Mouse (Mus musculus) MN1 (cell line): ENCODE results near the gene Cobll1.

Experiments
- DNase-seq: peaks from one replicate; pipeline ENCODE4 v3.0.0-alpha.2; 2016; ENCODE audit warnings: low spot score

Gene Cobll1

DNA sequence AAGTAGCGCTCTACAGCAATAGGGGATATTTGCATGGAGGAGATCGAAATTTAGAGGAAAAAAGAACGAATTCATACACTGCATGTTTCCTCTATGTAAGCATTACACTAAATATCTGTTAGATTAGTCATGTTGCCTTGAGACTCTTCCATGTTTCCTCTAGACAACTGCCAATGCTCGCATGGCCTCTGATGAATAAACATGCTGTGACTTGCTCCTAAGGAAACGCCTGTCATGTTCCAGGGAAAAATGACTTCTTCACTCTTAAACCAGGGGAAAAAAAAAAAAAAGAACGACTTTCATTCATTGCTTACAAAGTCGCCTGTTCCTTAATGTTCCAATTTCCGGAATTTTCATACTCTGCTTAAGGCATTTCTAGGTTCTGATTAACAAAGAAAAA, 2.1 kb downstream of the Cobll1 start:
- DNase-seq = peak; percentile 17

DNA sequence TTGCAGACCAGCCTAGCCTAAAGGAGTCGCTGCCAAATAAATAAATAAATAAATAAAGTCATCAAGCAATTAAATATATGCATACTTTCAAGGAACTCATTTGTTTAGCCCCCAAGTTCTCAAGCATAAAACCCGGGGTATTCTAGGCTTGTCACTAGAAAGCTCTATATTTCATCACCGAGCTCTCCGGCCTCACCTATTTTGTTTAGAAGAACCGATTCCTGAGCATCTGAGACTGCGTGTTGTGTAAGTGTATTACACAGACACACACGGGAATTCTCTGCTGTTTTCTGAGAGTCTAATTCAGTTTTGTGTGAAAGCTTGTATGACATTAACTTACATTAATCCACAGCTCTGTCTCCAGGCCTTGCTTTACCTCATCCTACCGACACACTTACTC, 2.6 kb downstream of the Cobll1 start:
- DNase-seq = no peak

- DNase-seq = no peak
Observed at GRCm38 (mm10) chr2:65232756-65233535, 6.3 kb downstream of the Cobll1 start.

- no peak for DNase-seq
Observed at GRCm38 (mm10) chr2:65228426-65228825, 10.8 kb downstream of the Cobll1 start.

- DNase-seq = no peak
Observed at GRCm38 (mm10) chr2:65227898-65228290, 11.3 kb downstream of the Cobll1 start.

DNA sequence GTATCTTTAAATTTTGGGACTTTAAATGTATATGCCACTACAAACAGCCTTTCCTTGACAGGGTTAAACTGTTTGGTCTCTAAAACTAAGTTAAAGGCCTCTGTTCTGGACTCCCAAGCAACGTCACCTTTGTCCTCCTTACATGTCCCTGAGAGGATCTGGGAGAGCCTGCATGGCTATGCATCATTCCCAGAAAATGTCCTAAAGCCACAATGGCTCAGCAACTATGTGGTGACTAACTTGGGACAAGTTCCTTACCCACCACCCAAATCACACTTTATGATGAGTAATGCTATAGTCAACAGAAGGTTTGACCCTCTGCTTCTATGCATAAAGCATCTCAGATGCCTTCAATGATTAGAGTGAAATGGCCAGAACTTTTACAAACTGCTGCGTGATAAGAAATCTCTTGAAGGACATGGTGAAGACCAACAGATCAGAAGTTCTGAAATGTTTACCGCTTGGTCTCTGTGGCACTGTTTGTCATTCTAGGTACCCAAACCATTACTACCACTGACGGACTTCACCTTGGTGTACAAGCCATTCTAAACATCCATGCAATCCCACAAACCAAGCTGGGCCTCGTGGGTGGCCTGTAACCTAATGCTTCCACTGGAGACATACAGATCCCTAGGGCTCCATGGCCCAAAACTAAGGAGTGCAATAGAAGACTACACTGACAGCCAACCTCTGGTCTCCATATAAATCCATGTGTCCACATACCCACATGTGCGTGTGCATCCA, 11.9 kb downstream of the Cobll1 start:
- no peak for DNase-seq

DNA sequence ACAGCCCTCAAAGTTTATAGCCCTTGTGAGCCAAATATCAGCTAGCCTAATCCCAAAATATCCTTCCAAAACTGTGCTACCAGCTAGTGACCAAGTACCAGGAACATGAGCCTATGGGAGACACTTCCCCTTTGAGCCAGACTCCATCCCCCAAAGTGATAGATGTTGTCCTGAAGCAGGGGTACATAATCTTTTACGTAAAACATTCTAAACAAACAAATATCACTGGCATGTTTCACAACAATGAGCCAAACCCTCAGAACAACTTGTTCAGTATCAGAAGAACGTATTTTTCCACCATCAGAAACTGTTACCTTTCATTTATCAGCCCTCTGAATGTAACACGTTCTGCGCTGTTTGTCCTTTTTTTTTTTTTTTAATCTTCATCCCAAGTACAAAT, 12.7 kb downstream of the Cobll1 start:
- DNase-seq = no peak

- DNase-seq = no peak
Observed at GRCm38 (mm10) chr2:65223956-65224735, 15.1 kb downstream of the Cobll1 start.

GRCm38 (mm10) chr2:65223012-65223411, 16.2 kb downstream of the Cobll1 start:
- peak; percentile 66 for DNase-seq

GRCm38 (mm10) chr2:65221646-65222045, 17.6 kb downstream of the Cobll1 start:
- no peak for DNase-seq

DNA sequence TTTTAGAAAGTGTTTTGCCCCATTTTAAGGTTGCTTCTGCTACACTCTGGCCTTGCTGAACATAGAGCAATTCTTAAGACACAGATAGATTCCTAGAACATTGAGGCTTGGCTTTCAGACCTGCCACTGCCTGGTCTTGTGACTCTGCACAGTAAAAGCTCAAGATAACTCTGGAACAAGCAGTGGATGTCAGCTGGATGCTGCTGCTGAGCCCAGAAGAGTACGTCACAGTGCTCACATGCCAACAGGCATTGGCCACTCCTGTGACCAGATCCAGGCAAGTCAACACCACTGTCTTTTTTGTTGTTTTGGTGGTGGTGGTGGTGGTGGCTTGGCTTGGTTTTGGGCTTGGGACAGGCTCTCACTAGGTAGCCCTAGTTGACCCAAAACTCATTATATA, 18.6 kb downstream of the Cobll1 start:
- DNase-seq = no peak

DNA sequence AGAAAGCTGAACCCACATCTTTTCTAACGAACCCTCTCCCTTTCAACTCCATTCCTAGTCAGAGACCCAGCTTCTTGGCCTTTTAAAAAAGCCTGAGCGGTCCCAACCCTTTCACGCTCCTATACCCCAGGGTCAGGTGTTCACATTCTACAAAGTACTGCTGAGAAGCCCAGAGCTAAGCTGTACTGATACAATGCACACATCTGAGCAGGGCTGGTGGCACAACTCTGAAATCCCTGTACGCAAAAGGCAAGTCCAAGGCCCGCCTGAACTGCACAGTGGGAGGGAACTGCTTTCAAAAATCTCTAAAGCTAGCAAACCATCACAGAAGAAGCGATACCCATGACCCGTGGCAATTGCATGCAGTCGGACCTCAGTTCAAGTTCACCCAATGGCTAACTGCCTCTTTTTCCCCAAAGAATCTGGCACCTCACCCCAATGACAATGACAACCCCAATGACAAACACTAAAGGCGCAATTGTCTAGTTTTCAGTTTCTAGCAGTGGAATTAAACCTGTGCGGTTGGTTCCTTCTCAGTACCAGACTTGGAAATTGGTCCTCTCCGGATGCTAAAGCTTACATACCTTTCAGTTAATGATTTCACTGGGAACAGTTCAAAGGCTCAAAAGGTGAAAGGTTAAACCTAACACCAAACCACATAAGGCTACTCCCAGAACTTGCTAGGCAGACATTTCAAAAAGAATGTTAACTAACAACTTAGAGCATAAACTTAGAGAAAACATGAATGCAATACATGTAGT, 19.6 kb downstream of the Cobll1 start:
- DNase-seq = no peak

DNA sequence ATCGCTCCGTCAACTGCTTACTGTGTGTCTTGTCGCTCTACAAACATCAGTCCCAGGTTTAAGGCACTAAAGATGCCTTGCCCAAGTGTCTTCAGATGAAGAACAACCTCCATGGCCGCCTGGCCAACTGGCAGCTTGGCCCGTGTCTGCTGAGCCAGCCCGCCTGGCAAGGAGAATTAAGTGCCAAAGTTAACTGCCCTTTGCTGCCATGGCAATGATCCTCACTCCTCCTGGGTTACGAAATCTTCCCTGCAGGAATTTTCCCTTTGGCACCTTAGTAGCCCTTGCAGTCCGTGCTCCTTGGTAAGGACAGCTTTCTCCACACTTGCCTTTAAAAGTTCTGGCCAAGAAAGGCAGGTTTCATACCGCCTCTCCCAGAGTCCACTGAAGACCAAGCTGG, 20.9 kb downstream of the Cobll1 start:
- no peak for DNase-seq

DNA sequence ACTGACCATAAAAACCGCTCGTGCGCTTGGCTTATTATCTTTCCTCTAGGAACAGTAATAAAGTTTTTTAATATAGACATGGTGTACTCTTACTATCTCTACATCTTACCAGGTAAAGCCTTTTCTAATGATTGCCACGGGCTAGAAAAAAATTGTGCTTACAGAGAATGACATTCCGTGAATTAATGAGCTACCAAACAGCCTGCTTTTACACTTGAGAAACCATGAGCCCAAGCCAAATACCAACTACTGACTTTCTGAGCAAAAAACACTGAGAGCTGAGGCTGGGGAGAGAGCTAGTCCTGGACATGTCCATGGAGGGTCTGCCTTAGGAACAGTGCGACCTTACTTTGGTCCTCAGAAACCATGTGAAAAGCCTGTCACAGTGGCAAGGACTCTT, 21.5 kb downstream of the Cobll1 start:
- no peak for DNase-seq

GRCm38 (mm10) chr2:65216163-65216562, 23.0 kb downstream of the Cobll1 start:
- no peak for DNase-seq

DNA sequence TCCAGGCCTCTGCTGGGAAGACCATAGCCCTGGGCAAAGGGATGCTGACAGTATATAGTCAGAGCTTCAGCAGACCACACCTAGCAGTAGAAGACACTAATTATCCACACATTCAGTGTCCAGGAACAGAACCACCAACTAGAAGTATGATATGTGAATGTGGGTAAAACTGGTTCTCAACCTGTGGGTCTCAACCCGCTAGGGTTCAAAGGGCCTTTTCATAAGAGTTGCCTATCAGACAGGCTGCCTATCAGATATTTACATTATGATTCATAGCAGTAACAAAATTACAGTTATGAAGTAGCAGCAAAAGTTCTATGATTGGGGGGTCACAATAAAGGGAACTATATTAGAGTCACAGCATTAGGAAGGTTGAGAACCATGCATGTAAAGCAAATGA, 24.6 kb downstream of the Cobll1 start:
- no peak for DNase-seq

- DNase-seq = no peak
Observed at GRCm38 (mm10) chr2:65213675-65214074, 25.5 kb downstream of the Cobll1 start.

DNA sequence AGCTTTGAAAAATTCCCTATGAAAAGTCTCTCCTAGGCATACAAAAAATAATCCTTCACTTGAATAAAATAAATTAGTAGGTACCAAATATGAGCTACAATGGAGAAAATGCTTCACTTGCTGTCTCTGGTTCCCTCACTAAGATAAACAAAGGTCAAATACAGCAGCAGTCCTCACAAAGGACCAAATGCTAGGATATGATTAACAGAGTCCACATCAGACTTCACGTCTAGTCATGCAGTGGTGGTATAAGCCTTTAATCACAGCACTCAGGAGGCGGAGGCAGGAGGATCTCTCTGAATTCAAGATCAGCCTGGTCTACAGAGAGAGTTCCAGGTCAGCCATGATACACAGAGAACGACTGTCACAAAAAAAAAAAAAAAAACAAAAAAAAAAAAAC, 27.6 kb downstream of the Cobll1 start:
- DNase-seq = no peak

DNA sequence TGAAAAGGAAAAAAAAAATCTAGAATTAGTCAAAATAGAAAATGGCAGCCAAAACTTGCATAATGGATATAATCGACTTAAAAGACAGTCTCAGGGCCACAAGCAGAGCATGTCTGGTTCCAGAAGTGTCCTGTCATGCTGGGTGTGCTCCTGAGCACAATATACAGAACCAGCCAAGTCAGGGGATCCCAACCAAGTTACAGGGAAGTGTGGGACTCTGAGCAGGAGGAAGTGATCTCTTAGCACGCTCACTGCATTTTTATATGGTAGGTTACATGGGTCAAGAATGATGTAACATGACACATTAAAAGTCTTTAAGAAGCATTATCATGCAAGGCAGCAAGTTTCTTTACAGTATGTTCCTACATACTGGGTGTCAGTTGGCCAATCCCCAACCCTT, 31.5 kb downstream of the Cobll1 start:
- DNase-seq = no peak

DNA sequence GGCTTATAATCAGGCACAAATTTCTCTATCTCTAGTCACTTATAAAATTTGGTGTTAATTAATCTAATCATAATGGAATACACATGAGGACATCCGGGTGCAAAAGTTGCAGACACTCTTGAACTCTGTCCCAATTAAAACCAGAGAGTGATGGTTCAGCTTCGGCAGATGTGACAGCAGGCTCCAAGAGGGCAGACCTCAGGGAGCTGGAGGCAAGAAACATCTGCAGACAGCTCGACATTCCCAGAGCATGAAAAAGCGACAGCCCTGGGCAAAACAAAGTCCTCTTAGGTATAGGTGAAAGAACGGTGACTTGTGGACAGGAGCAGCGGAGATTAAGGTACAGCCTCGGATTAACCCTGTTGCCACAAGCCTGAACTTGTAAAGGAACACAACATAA, 35.5 kb downstream of the Cobll1 start:
- DNase-seq = no peak

DNA sequence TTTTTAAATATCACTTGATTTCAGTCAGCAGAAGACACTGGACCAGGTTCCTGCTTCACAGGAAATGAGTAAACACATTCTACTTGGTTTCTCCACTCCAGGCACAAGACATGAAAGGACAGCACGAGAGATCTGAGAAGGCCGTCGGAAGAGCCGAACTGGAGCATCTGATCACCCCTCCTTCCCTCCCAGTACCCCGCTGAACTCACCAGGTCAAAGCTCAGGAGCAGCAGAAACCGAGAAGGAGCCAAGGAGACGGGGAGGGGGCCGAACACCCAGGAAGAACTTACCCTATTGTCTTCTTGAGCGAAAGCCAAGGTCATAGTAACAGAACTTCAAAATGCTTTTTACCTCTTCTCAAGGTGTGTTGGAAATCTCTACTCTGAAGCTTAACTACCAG, 39.5 kb downstream of the Cobll1 start:
- DNase-seq = no peak

GRCm38 (mm10) chr2:65198605-65199004, 40.6 kb downstream of the Cobll1 start:
- DNase-seq = no peak
